Mouse (Mus musculus) megakaryocyte-erythroid progenitor cell, adult 5 weeks (primary cell): ENCODE measurements around the gene Llcfc1. TPM values are rescaled to one million over a fixed set of nuclear protein-coding genes. Genes with fewer than 3 reads are reported as not detected.

ENCODE experiments used
- polyA plus RNA-seq: library from polyadenylated mRNA; stranded (reverse); fragments of >175 nt; gene quantifications from 2 replicates; pipeline ENCODE4 v1.2.3, GENCODE M21; 2012

Llcfc1 gene
- not detected in 2 replicates for polyA plus RNA-seq

GRCm38 (mm10) chr6:41684131-41684530 lies at the start of gene Llcfc1:
TSS of gene Llcfc1 (plus strand) at chr6:41684431.

GRCm38 (mm10) chr6:41636178-41636577 lies 48.1 kb upstream of the Llcfc1 start, which contains the start of gene Trpv6:
TSS of gene Trpv6 (minus strand) at chr6:41636405.

GRCm38 (mm10) chr6:41680669-41681068 lies 3.6 kb upstream of the Llcfc1 start, which contains the start of gene Trpv5:
TSS of gene Trpv5 (minus strand) at chr6:41680769.

GRCm38 (mm10) chr6:41704123-41704522 lies 19.9 kb downstream of the Llcfc1 start, which contains the start of gene Kel:
TSS of gene Kel (minus strand) at chr6:41704339.

Other genes with a start within 250 kb of the Llcfc1 start
- gene Gm10334, start 238.3 kb upstream of the Llcfc1 start, polyA plus RNA-seq, result not detected in 2 replicates
- gene Prss1, start 225.5 kb upstream of the Llcfc1 start, polyA plus RNA-seq, result not detected in 2 replicates
- gene Prss2, start 162.6 kb upstream of the Llcfc1 start, polyA plus RNA-seq, result 0.11 TPM in 1 of 2 replicates, not detected in the other
- 12.4 and 20.4 TPM in 2 replicates for gene Ephb6, start 78.9 kb upstream of the Llcfc1 start, polyA plus RNA-seq
- gene Trpv6, start 48.0 kb upstream of the Llcfc1 start, polyA plus RNA-seq, result not detected in 2 replicates
- gene Trpv5, start 3.7 kb upstream of the Llcfc1 start, polyA plus RNA-seq, result not detected in 2 replicates
- gene Kel, start 19.9 kb downstream of the Llcfc1 start, polyA plus RNA-seq, result 3.0 TPM in 2 replicates
- not detected in 2 replicates for gene Olfr459, start 90.7 kb downstream of the Llcfc1 start, polyA plus RNA-seq
- 0.05 TPM in 1 of 2 replicates, not detected in the other for gene Pip, start 163.1 kb downstream of the Llcfc1 start, polyA plus RNA-seq
- not detected in 2 replicates for gene Sval2, start 168.6 kb downstream of the Llcfc1 start, polyA plus RNA-seq